Mouse (Mus musculus): ENCODE results near the gene Phlpp1. TPM values are rescaled to one million over a fixed set of nuclear protein-coding genes. Genes with fewer than 3 reads are reported as not detected.

The Phlpp1 gene
- polyA plus RNA-seq, 1 experiment from 2014 or later = 10.7 TPM

GRCm38 (mm10) chr1:106172301-106172930 lies 864 bp downstream of the Phlpp1 start:
- no peaks in the 10 kb centered on the region for H3K36me3 ChIP-seq (ENCODE audit: control insufficient read depth, insufficient read depth, low read length)
- H3K9ac ChIP-seq (replicated peaks; ENCODE audit: low read length) = peak overlapping the region; percentile 92
- H3K4me1 ChIP-seq (ENCODE audit: control insufficient read depth, insufficient read depth, low read length) = peaks cover 30% of the 10 kb centered on the region
- DNase-seq (peak; percentile 75), ATAC-seq (ENCODE audit: low FRiP score, low TSS enrichment) (peak; percentile 3; the same call in 1 of the 2 replicates)
- H3K4me2 ChIP-seq (ENCODE audit: low read length) = peak overlapping the region; percentile 64
- H3K27me3 ChIP-seq (ENCODE audit: control insufficient read depth, insufficient read depth, low read length) = no peaks in the 10 kb centered on the region
- H3K4me3 ChIP-seq (replicated peaks; ENCODE audit: low read depth, low read length) = peak overlapping the region; percentile 93
- no peaks in the 10 kb centered on the region for H3K9me3 ChIP-seq (ENCODE audit: control insufficient read depth, low read length)
- H3K27ac ChIP-seq (replicated peaks; ENCODE audit: low read depth, low read length) = peak overlapping the region; percentile 96
- WGBS = under 1% methylated on average over 71 of the region's 77 CpGs

GRCm38 (mm10) chr1:106172931-106173371 lies 1.4 kb downstream of the Phlpp1 start:
- H3K36me3 ChIP-seq (ENCODE audit: control insufficient read depth, insufficient read depth, low read length) = no peaks in the 10 kb centered on the region
- ATAC-seq (ENCODE audit: low FRiP score, low TSS enrichment) = no peak
- H3K9me3 ChIP-seq (ENCODE audit: control insufficient read depth, low read length) = no peaks in the 10 kb centered on the region
- peak overlapping the region; percentile 96 for H3K27ac ChIP-seq (replicated peaks; ENCODE audit: low read depth, low read length)
- peak overlapping the region; percentile 92 for H3K9ac ChIP-seq (replicated peaks; ENCODE audit: low read length)
- peaks cover 36% of the 10 kb centered on the region for H3K4me1 ChIP-seq (ENCODE audit: control insufficient read depth, insufficient read depth, low read length)
- peak overlapping the region; percentile 93 for H3K4me3 ChIP-seq (replicated peaks; ENCODE audit: low read depth, low read length)
- peak overlapping the region; percentile 64 for H3K4me2 ChIP-seq (ENCODE audit: low read length)
- peak; percentile 58 for DNase-seq
- no peaks in the 10 kb centered on the region for H3K27me3 ChIP-seq (ENCODE audit: control insufficient read depth, insufficient read depth, low read length)
- WGBS = under 1% methylated on average over 47 of the region's 47 CpGs

GRCm38 (mm10) chr1:106173621-106174156 lies 2.1 kb downstream of the Phlpp1 start:
- H3K4me1 ChIP-seq (ENCODE audit: control insufficient read depth, insufficient read depth, low read length) = peaks cover 36% of the 10 kb centered on the region
- no peaks in the 10 kb centered on the region for H3K36me3 ChIP-seq (ENCODE audit: control insufficient read depth, insufficient read depth, low read length)
- peak overlapping the region; percentile 92 for H3K9ac ChIP-seq (replicated peaks; ENCODE audit: low read length)
- ATAC-seq (ENCODE audit: low FRiP score, low TSS enrichment) (no peak), DNase-seq (no peak)
- H3K4me2 ChIP-seq (ENCODE audit: low read length) = peak overlapping the region; percentile 64
- no peak overlapping the region for H3K27ac ChIP-seq (replicated peaks; ENCODE audit: low read depth, low read length)
- 24% methylated on average over 9 of the region's 9 CpGs for WGBS
- H3K27me3 ChIP-seq (ENCODE audit: control insufficient read depth, insufficient read depth, low read length) = no peaks in the 10 kb centered on the region
- no peaks in the 10 kb centered on the region for H3K9me3 ChIP-seq (ENCODE audit: control insufficient read depth, low read length)
- H3K4me3 ChIP-seq (replicated peaks; ENCODE audit: low read depth, low read length) = peak overlapping the region; percentile 93

GRCm38 (mm10) chr1:106174598-106174997 lies 3.0 kb downstream of the Phlpp1 start:
- H3K4me2 ChIP-seq (ENCODE audit: low read length) = peak overlapping the region; percentile 64
- no peaks in the 10 kb centered on the region for H3K36me3 ChIP-seq (ENCODE audit: control insufficient read depth, insufficient read depth, low read length)
- H3K9me3 ChIP-seq (ENCODE audit: control insufficient read depth, low read length) = no peaks in the 10 kb centered on the region
- H3K4me3 ChIP-seq (replicated peaks; ENCODE audit: low read depth, low read length) = peak overlapping the region; percentile 19
- peak overlapping the region; percentile 38; the same call in 1 of the 2 replicates for H3K9ac ChIP-seq (replicated peaks; ENCODE audit: low read length)
- H3K27me3 ChIP-seq (ENCODE audit: control insufficient read depth, insufficient read depth, low read length) = no peaks in the 10 kb centered on the region
- DNase-seq (no peak), ATAC-seq (ENCODE audit: low FRiP score, low TSS enrichment) (no peak)
- no peak overlapping the region for H3K27ac ChIP-seq (replicated peaks; ENCODE audit: low read depth, low read length)
- H3K4me1 ChIP-seq (ENCODE audit: control insufficient read depth, insufficient read depth, low read length) = peaks cover 36% of the 10 kb centered on the region

- Histone ChIP-seq H3K36me3 (ENCODE audit: control insufficient read depth, insufficient read depth, low read length) (no peaks in the 10 kb centered on the region), H3K4me3 (replicated peaks; ENCODE audit: low read depth, low read length) (peak overlapping the region; percentile 19), H3K27me3 (ENCODE audit: control insufficient read depth, insufficient read depth, low read length) (no peaks in the 10 kb centered on the region), H3K9me3 (ENCODE audit: control insufficient read depth, low read length) (no peaks in the 10 kb centered on the region), H3K4me2 (ENCODE audit: low read length) (peak overlapping the region; percentile 64), H3K4me1 (ENCODE audit: control insufficient read depth, insufficient read depth, low read length) (peaks cover 36% of the 10 kb centered on the region), H3K9ac (replicated peaks; ENCODE audit: low read length) (peak overlapping the region; percentile 38; the same call in 1 of the 2 replicates), H3K27ac (replicated peaks; ENCODE audit: low read depth, low read length) (no peak overlapping the region)
- DNase-seq = no peak
- no peak for ATAC-seq (ENCODE audit: low FRiP score, low TSS enrichment)
- 48% methylated on average over 3 of the region's 3 CpGs for WGBS
Observed at GRCm38 (mm10) chr1:106175360-106175759, 3.8 kb downstream of the Phlpp1 start.

GRCm38 (mm10) chr1:106176791-106177190 lies 5.2 kb downstream of the Phlpp1 start:
- Histone ChIP-seq H3K9ac (replicated peaks; ENCODE audit: low read length) (no peak overlapping the region), H3K9me3 (ENCODE audit: control insufficient read depth, low read length) (no peaks in the 10 kb centered on the region), H3K27me3 (ENCODE audit: control insufficient read depth, insufficient read depth, low read length) (no peaks in the 10 kb centered on the region), H3K36me3 (ENCODE audit: control insufficient read depth, insufficient read depth, low read length) (no peaks in the 10 kb centered on the region), H3K4me3 (replicated peaks; ENCODE audit: low read depth, low read length) (no peak overlapping the region), H3K4me1 (ENCODE audit: control insufficient read depth, insufficient read depth, low read length) (peaks cover 36% of the 10 kb centered on the region), H3K27ac (replicated peaks; ENCODE audit: low read depth, low read length) (no peak overlapping the region), H3K4me2 (ENCODE audit: low read length) (peak overlapping the region; percentile 34)
- 10% methylated on average over 1 of the region's 1 CpGs for WGBS
- ATAC-seq (ENCODE audit: low FRiP score, low TSS enrichment) (no peak), DNase-seq (no peak)

GRCm38 (mm10) chr1:106177868-106178790 lies 6.6 kb downstream of the Phlpp1 start:
- ATAC-seq (ENCODE audit: low FRiP score, low TSS enrichment) (no peak), DNase-seq (no peak)
- Histone ChIP-seq H3K36me3 (ENCODE audit: control insufficient read depth, insufficient read depth, low read length) (no peaks in the 10 kb centered on the region), H3K4me3 (replicated peaks; ENCODE audit: low read depth, low read length) (no peak overlapping the region), H3K4me1 (ENCODE audit: control insufficient read depth, insufficient read depth, low read length) (peaks cover 36% of the 10 kb centered on the region), H3K9ac (replicated peaks; ENCODE audit: low read length) (no peak overlapping the region), H3K27ac (replicated peaks; ENCODE audit: low read depth, low read length) (no peak overlapping the region), H3K4me2 (ENCODE audit: low read length) (no peak overlapping the region), H3K9me3 (ENCODE audit: control insufficient read depth, low read length) (no peaks in the 10 kb centered on the region), H3K27me3 (ENCODE audit: control insufficient read depth, insufficient read depth, low read length) (no peaks in the 10 kb centered on the region)
- WGBS = 63% methylated on average over 8 of the region's 8 CpGs

- no peaks in the 10 kb centered on the region for H3K36me3 ChIP-seq (ENCODE audit: control insufficient read depth, insufficient read depth, low read length)
- no peaks in the 10 kb centered on the region for H3K27me3 ChIP-seq (ENCODE audit: control insufficient read depth, insufficient read depth, low read length)
- H3K27ac ChIP-seq (replicated peaks; ENCODE audit: low read depth, low read length) = no peak overlapping the region
- no peak for ATAC-seq (ENCODE audit: low FRiP score, low TSS enrichment)
- WGBS = 90% methylated on average over 2 of the region's 2 CpGs
- H3K9me3 ChIP-seq (ENCODE audit: control insufficient read depth, low read length) = no peaks in the 10 kb centered on the region
- H3K4me2 ChIP-seq (ENCODE audit: low read length) = no peak overlapping the region
- H3K4me1 ChIP-seq (ENCODE audit: control insufficient read depth, insufficient read depth, low read length) = 0 out of 2 replicates have a peak, but pooled peaks cover 3% of the 10 kb centered on the region
- no peak overlapping the region for H3K9ac ChIP-seq (replicated peaks; ENCODE audit: low read length)
- DNase-seq = no peak
- no peak overlapping the region for H3K4me3 ChIP-seq (replicated peaks; ENCODE audit: low read depth, low read length)
Observed at GRCm38 (mm10) chr1:106183701-106184100, 12.1 kb downstream of the Phlpp1 start.
